Mouse (Mus musculus) skeletal muscle tissue, postnatal 0 days (tissue): ENCODE measurements around the gene Hhipl1. TPM values are rescaled to one million over a fixed set of nuclear protein-coding genes. Genes with fewer than 3 reads are reported as not detected.

Source experiments
- polyA plus RNA-seq: library from polyadenylated mRNA; unstranded; fragments of >200 nt; fragmentation: Nextera tagmentation; extraction: Ambion mirVana; gene quantifications from 2 replicates; pipeline ENCODE4 v1.2.1, GENCODE M21; 2015

Hhipl1 gene
- polyA plus RNA-seq = 0.31 and 0.60 TPM in 2 replicates

DNA sequence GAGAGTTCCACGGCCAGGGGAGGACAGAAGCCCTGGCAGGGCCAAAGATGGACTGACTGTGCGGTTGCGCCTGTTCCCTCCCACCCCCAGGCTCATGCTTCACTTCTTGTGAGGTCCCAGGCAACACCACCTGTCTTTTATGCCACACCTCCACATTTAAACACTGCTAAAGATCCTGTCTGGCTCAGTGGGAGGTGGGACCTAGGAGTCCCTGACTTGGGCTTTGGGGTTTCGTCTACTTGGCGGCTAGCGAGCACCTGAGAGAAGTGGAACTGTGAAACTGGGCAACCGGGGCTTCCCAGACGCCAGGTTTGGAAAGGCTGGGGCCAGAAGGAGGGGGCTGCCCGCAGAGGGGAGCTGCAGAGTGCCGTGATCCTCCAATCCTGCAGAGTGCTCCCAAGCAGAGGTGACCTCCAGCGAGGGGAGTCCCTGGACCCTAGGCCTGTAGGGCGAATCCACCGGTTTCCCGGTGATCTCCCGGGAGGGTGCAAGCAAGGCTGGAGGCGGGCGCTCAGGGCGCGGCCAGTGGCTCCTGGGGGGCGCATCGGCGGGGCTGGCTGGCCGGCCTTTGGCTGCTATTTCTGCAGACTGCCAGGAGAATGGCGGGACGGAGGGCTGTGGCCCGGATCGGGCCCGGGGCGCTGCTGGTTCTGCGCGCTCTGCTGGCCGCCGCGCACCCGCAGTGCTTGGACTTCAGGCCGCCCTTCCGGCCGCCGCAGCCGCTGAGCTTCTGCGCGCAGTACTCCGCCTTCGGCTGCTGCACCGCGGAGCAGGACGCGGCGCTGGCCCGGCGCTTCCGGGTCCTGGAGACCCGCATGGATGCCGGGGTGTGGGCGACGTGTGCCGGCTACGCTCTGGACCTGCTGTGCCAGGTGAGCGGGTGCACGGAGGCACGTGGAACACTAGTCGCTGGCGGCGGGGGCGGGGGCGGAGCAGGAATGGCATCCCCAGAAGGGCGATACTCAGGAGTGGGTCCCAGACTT lies at the start of gene Hhipl1:
Gene Hhipl1, plus strand, starts transcription at position 459 of the 983 bp plus-strand sequence.

GRCm38 (mm10) chr12:108274661-108275507 lies 31.2 kb upstream of the Hhipl1 start, which contains the start of gene Ccdc85c:
Gene Ccdc85c (minus strand): TSS chr12:108275425.

DNA sequence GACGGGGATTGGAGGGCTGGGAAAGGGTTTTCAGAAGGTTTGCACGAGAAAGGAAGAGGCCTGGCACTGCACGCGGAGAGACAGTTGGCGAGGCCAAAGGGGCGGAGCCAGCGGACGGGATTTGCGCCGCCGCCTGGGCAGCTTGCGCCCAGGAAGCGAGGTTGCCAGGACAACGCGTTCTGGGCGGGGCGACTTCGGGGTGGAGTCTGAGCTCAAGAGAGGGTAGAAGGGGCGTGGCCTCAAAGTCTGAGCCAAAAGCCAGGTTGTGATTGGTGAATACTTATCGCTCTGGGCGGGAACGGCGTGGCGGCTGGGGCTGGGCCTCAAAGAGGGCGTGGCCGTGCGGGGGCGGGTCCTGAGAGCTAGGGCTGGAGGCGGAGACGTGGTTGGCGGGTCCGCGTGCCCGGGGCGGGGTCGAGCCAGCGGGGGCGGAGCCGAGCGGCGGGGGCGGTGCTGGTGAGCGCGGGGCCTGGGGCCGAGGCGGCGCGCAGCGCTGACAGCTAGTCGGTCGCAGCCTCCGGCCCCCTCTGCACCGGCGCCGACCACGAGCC lies 27.9 kb downstream of the Hhipl1 start, which contains the start of gene Cyp46a1:
Gene Cyp46a1, plus strand, starts transcription at position 487 of the 551 bp plus-strand sequence.

GRCm38 (mm10) chr12:108370596-108371428 lies 64.7 kb downstream of the Hhipl1 start, which contains the start of gene Eml1:
Gene Eml1 (plus strand): TSS chr12:108370957.

Other genes starting within 250 kb of the Hhipl1 start
- gene Setd3, start 127.0 kb upstream of the Hhipl1 start, polyA plus RNA-seq = 85.8 and 87.8 TPM in 2 replicates
- gene Ccnk, start 126.7 kb upstream of the Hhipl1 start, polyA plus RNA-seq = 2.3 TPM in 2 replicates
- gene Ccdc85c, start 30.8 kb upstream of the Hhipl1 start, polyA plus RNA-seq = 1.5 and 1.6 TPM in 2 replicates
- 2.1 and 2.5 TPM in 2 replicates for gene Cyp46a1, start 28.1 kb downstream of the Hhipl1 start, polyA plus RNA-seq
- gene Eml1, start 64.7 kb downstream of the Hhipl1 start, polyA plus RNA-seq = 57.6 and 59.8 TPM in 2 replicates
- gene Evl, start 248.4 kb downstream of the Hhipl1 start, polyA plus RNA-seq = 17.8 and 21.1 TPM in 2 replicates